Mouse (Mus musculus): ENCODE data around the gene Tfdp2. TPM values are rescaled to one million over a fixed set of nuclear protein-coding genes. Genes with fewer than 3 reads are reported as not detected.
"Not testable (repeated sequence)": the region's sequence is repeated elsewhere in the genome, so short reads cannot be mapped to it uniquely, and the experiment has no call there.

Tfdp2 gene
- polyA plus RNA-seq (2014; fragmentation: Nextera tagmentation; extraction: Ambion mirVana) = 128 and 140 TPM in 2 replicates

DNA sequence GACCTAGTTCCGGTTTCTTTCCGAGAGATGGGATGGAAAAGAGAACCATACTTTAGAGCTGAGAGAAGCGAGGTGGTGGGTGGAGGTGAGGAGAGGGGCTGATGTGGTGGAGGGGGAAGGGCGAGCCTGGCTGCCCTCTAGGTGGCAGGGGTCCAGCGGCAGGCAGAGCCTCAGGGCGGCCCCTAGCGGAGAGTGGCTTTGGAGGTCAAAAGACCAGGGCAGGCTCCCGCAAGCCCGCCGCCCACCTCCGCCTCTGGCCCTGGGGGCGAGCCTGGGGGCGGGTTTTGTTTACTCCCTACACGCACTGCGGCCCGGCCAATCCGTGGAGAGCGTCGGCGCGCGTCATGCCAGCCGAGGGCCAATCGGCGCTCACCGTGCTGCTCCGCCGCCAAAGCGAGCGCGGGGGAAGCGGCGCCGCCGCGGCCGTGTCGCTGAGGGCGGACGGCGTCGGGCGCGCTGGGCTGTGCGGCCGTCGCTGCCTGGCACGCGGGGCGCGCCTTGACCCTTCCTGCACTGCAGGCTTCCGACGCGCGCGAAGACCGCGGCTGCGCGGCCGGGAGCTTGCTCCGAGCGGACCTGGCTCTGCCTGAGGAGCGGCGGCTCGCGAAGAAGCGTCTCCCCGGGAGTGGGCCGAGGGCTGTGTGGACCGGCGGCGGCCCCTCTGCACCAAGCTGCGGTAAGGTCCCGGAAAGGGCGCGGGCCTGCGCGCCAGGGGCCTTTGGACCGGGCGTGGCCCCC is at the start of gene Tfdp2:
TSS of gene Tfdp2 (plus strand) at position 391 of the 738 bp plus-strand sequence.
- under 1% methylated on average over 73 of the region's 81 CpGs for WGBS
- peak; percentile 99 for ATAC-seq (ENCODE audit: low FRiP score)

DNA sequence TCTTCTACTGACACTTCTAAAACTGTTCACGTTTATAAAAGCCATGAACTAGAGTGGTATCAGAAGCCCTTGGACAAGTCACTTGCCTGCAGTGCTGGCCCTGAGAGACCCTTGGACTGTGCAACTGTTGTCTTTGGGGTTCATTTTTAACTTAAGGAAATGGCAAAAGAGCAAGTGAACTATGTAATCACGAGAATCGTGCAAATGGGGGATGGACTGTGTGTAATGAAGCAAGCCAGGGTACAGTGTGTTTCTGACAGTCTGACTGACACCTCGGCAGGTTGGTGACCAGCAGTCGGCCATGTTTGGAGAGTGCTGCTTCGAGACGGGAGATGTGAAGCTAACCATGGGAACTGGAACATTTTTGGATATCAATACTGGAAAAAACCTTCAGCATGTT is 43.3 kb upstream of the Tfdp2 start:
- 90% methylated on average over 7 of the region's 7 CpGs for WGBS
- H3K9ac ChIP-seq (ENCODE audit: low read length) = no peak overlapping the region
- H3K36me3 ChIP-seq (ENCODE audit: control insufficient read depth, insufficient read depth, low read length) = no peaks in the 10 kb centered on the region
- no peaks in the 10 kb centered on the region for H3K9me3 ChIP-seq (ENCODE audit: control insufficient read depth, low read length)
- DNase-seq (ENCODE audit: low spot score, missing footprints) = no peak
- H3K4me2 ChIP-seq = no peak overlapping the region
- no peak overlapping the region for H3K4me3 ChIP-seq (ENCODE audit: low read depth, low read length)
- H3K27me3 ChIP-seq (ENCODE audit: control insufficient read depth, insufficient read depth, low read length) = no peaks in the 10 kb centered on the region
- H3K27ac ChIP-seq (ENCODE audit: low read depth, low read length) = no peak overlapping the region
- no peak for ATAC-seq (ENCODE audit: low FRiP score)
- no peaks in the 10 kb centered on the region for H3K4me1 ChIP-seq (ENCODE audit: control insufficient read depth, insufficient read depth, low read length)

More for the DNA sequence above, at the start of gene Tfdp2:
- peak; percentile 97 for DNase-seq (ENCODE audit: low spot score, missing footprints)
- Histone ChIP-seq H3K36me3 (ENCODE audit: control insufficient read depth, insufficient read depth, low read length) (no peaks in the 10 kb centered on the region), H3K27ac (ENCODE audit: low read depth, low read length) (peak within 1 kb of the TSS; percentile 48), H3K4me1 (ENCODE audit: control insufficient read depth, insufficient read depth, low read length) (peaks cover 11% of the 10 kb centered on the region; the same call in 1 of the 2 replicates), H3K27me3 (ENCODE audit: control insufficient read depth, insufficient read depth, low read length) (no peaks in the 10 kb centered on the region), H3K9me3 (ENCODE audit: control insufficient read depth, low read length) (no peaks in the 10 kb centered on the region), H3K4me3 (ENCODE audit: low read depth, low read length) (peak within 1 kb of the TSS; percentile 84), H3K4me2 (peak within 1 kb of the TSS; percentile 98), H3K9ac (ENCODE audit: low read length) (peak within 1 kb of the TSS; percentile 77)

DNA sequence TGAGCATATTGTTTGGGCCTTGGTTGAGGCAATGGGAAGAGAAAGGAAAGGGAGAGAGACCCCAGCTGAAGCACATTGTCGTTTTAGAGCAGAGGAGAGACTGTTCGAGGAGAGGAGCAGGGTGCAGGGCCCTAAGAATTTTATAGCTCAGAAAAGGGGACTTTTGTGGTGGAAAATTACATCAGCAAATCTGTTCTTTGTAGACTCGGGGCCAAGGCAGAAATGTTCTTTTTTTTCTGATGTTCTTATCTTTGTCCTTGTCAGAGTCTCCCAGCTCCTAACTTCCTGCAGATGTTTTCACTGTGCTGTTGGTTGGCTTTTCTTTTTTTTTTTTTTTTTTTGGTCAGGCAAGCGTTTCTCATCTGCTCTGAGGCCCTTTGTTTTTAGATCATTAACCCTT is 37.6 kb upstream of the Tfdp2 start:
- 75% methylated on average over 4 of the region's 4 CpGs for WGBS
- Histone ChIP-seq H3K4me2 (no peak overlapping the region), H3K9me3 (ENCODE audit: control insufficient read depth, low read length) (no peaks in the 10 kb centered on the region), H3K27ac (ENCODE audit: low read depth, low read length) (no peak overlapping the region), H3K4me3 (ENCODE audit: low read depth, low read length) (no peak overlapping the region), H3K4me1 (ENCODE audit: control insufficient read depth, insufficient read depth, low read length) (no peaks in the 10 kb centered on the region), H3K9ac (ENCODE audit: low read length) (no peak overlapping the region), H3K27me3 (ENCODE audit: control insufficient read depth, insufficient read depth, low read length) (no peaks in the 10 kb centered on the region), H3K36me3 (ENCODE audit: control insufficient read depth, insufficient read depth, low read length) (no peaks in the 10 kb centered on the region)
- no peak for ATAC-seq (ENCODE audit: low FRiP score)
- DNase-seq (ENCODE audit: low spot score, missing footprints) = no peak

DNA sequence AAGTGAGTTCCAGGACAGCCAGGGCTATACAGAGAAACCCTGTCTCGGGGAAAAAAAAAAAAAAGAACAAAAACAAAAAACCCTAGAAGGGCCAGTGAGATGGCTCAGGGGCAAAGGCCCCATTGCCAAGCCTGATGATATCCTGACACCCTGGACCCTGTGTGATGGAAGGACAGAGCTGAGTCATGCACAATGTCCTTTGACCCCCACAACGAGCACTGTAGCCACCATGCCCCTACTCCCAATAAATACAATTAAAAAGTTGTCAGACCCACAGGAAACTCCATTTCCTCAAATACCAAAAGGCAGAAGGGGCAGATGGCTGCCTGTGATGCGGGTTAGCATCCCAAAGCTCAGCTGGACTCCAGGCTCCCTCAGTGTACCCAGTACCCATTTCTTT is 37.0 kb upstream of the Tfdp2 start:
- Histone ChIP-seq H3K27ac (ENCODE audit: low read depth, low read length) (no peak overlapping the region), H3K9ac (ENCODE audit: low read length) (no peak overlapping the region), H3K4me3 (ENCODE audit: low read depth, low read length) (no peak overlapping the region), H3K27me3 (ENCODE audit: control insufficient read depth, insufficient read depth, low read length) (no peaks in the 10 kb centered on the region), H3K4me2 (no peak overlapping the region), H3K36me3 (ENCODE audit: control insufficient read depth, insufficient read depth, low read length) (no peaks in the 10 kb centered on the region), H3K9me3 (ENCODE audit: control insufficient read depth, low read length) (no peaks in the 10 kb centered on the region), H3K4me1 (ENCODE audit: control insufficient read depth, insufficient read depth, low read length) (no peaks in the 10 kb centered on the region)
- WGBS = 82% methylated on average over 3 of the region's 3 CpGs
- no peak for ATAC-seq (ENCODE audit: low FRiP score)
- DNase-seq (ENCODE audit: low spot score, missing footprints) = no peak

- Histone ChIP-seq H3K9me3 (ENCODE audit: control insufficient read depth, low read length) (no peaks in the 10 kb centered on the region), H3K4me2 (no peak overlapping the region), H3K4me3 (ENCODE audit: low read depth, low read length) (no peak overlapping the region), H3K27me3 (ENCODE audit: control insufficient read depth, insufficient read depth, low read length) (no peaks in the 10 kb centered on the region), H3K36me3 (ENCODE audit: control insufficient read depth, insufficient read depth, low read length) (no peaks in the 10 kb centered on the region), H3K4me1 (ENCODE audit: control insufficient read depth, insufficient read depth, low read length) (no peaks in the 10 kb centered on the region), H3K9ac (ENCODE audit: low read length) (no peak overlapping the region), H3K27ac (ENCODE audit: low read depth, low read length) (no peak overlapping the region)
- ATAC-seq (ENCODE audit: low FRiP score) (no peak), DNase-seq (ENCODE audit: low spot score, missing footprints) (no peak)
- WGBS = 90% methylated on average over 3 of the region's 3 CpGs
Measured at GRCm38 (mm10) chr9:96160767-96161166, 35.3 kb upstream of the Tfdp2 start.

- H3K27me3 ChIP-seq (ENCODE audit: control insufficient read depth, insufficient read depth, low read length) = no peaks in the 10 kb centered on the region
- no peak overlapping the region for H3K27ac ChIP-seq (ENCODE audit: low read depth, low read length)
- H3K4me1 ChIP-seq (ENCODE audit: control insufficient read depth, insufficient read depth, low read length) = no peaks in the 10 kb centered on the region
- no peaks in the 10 kb centered on the region for H3K9me3 ChIP-seq (ENCODE audit: control insufficient read depth, low read length)
- no peak overlapping the region for H3K9ac ChIP-seq (ENCODE audit: low read length)
- WGBS = 86% methylated on average over 5 of the region's 5 CpGs
- DNase-seq (ENCODE audit: low spot score, missing footprints) (no peak), ATAC-seq (ENCODE audit: low FRiP score) (no peak)
- no peak overlapping the region for H3K4me3 ChIP-seq (ENCODE audit: low read depth, low read length)
- no peak overlapping the region for H3K4me2 ChIP-seq
- H3K36me3 ChIP-seq (ENCODE audit: control insufficient read depth, insufficient read depth, low read length) = no peaks in the 10 kb centered on the region
Measured at GRCm38 (mm10) chr9:96162421-96162820, 33.7 kb upstream of the Tfdp2 start.

DNA sequence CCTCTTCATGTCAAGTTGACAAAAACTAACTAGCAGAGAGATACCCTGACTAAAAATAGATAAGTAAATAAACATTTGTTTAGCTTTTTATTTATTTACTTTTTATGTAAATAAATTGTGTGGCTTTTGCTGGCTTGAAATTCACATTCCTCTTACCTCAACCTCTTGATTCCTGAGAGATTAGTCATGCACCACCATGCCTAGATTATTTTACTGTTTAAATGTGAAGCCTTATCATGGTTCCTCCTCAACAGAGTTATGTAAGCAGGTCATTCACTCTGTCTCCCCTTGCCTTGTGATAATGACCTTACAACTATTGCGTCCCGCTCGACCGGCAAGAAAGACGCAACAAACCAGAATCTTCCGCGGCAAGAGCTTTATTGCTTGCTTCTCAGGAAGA is 32.6 kb upstream of the Tfdp2 start:
- H3K36me3 ChIP-seq (ENCODE audit: control insufficient read depth, insufficient read depth, low read length) = no peaks in the 10 kb centered on the region
- H3K4me2 ChIP-seq = no peak overlapping the region
- H3K4me1 ChIP-seq (ENCODE audit: control insufficient read depth, insufficient read depth, low read length) = no peaks in the 10 kb centered on the region
- DNase-seq (ENCODE audit: low spot score, missing footprints) (no peak), ATAC-seq (ENCODE audit: low FRiP score) (no peak)
- 98% methylated on average over 7 of the region's 7 CpGs for WGBS
- no peak overlapping the region for H3K27ac ChIP-seq (ENCODE audit: low read depth, low read length)
- no peaks in the 10 kb centered on the region for H3K27me3 ChIP-seq (ENCODE audit: control insufficient read depth, insufficient read depth, low read length)
- H3K4me3 ChIP-seq (ENCODE audit: low read depth, low read length) = no peak overlapping the region
- H3K9me3 ChIP-seq (ENCODE audit: control insufficient read depth, low read length) = no peaks in the 10 kb centered on the region
- no peak overlapping the region for H3K9ac ChIP-seq (ENCODE audit: low read length)

- ATAC-seq (ENCODE audit: low FRiP score); H3K4me2 ChIP-seq; H3K36me3 ChIP-seq (ENCODE audit: control insufficient read depth, insufficient read depth, low read length); H3K4me3 ChIP-seq (ENCODE audit: low read depth, low read length); DNase-seq (ENCODE audit: low spot score, missing footprints); H3K9me3 ChIP-seq (ENCODE audit: control insufficient read depth, low read length); H3K9ac ChIP-seq (ENCODE audit: low read length); H3K27ac ChIP-seq (ENCODE audit: low read depth, low read length); H3K27me3 ChIP-seq (ENCODE audit: control insufficient read depth, insufficient read depth, low read length); H3K4me1 ChIP-seq (ENCODE audit: control insufficient read depth, insufficient read depth, low read length): not testable (repeated sequence)
- WGBS = 97% methylated on average over 13 of the region's 15 CpGs
Measured at GRCm38 (mm10) chr9:96163983-96164382, 32.1 kb upstream of the Tfdp2 start.

DNA sequence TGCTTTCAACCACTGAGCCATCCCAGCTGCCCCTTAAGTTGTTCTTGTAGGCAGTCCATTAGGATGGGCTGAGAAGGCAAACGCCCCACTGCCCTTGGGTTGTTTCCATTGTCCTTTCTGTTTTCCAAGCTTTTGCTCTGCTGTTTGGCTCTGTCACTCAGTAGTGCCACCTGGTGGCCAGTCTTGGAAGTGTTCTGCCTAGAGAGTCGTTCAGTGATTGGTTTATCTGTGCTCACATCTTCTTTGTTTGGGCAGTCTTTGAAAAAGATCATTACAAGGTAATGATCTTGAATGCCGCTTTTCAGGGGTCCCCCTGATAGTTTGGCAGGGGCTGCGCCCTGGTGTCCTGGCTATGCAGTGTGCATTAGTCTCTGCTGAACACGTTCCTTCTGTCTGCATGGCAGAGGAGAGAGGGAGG is 28.9 kb upstream of the Tfdp2 start:
- peak; percentile 69 for ATAC-seq (ENCODE audit: low FRiP score)
- no peak overlapping the region for H3K27ac ChIP-seq (ENCODE audit: low read depth, low read length)
- 22% methylated on average over 5 of the region's 5 CpGs for WGBS
- peak; percentile 99 for DNase-seq (ENCODE audit: low spot score, missing footprints)
- H3K4me1 ChIP-seq (ENCODE audit: control insufficient read depth, insufficient read depth, low read length) = no peaks in the 10 kb centered on the region
- H3K9ac ChIP-seq (ENCODE audit: low read length) = no peak overlapping the region
- H3K4me3 ChIP-seq (ENCODE audit: low read depth, low read length) = no peak overlapping the region
- no peak overlapping the region for H3K4me2 ChIP-seq
- no peaks in the 10 kb centered on the region for H3K9me3 ChIP-seq (ENCODE audit: control insufficient read depth, low read length)
- no peaks in the 10 kb centered on the region for H3K36me3 ChIP-seq (ENCODE audit: control insufficient read depth, insufficient read depth, low read length)
- H3K27me3 ChIP-seq (ENCODE audit: control insufficient read depth, insufficient read depth, low read length) = no peaks in the 10 kb centered on the region

All from midbrain, embryonic 11.5 days (tissue).